Mouse (Mus musculus) lung, embryonic 16.5 days (tissue): ENCODE measurements at regions not wholly inside any gene's neighbourhood (a gene's known extent, or its start where the extent isn't known, plus 50 kb on each side); places are given as distances from the start of the nearest gene placed in this dataset.

Experiments used
- ATAC-seq: fragments of 200-750 bp; cut with Nextera tagmentation; 2 replicates; pipeline ENCODE4 v1.8.0; 2017; ENCODE audit warnings: low read depth, mild to moderate bottlenecking, moderate library complexity
- H3K27ac ChIP-seq: fragments of 300-500 bp; sonication (generic); 2 replicates; pipeline ENCODE4 v1.5.1; 2014; ENCODE audit warnings: mild to moderate bottlenecking, control low read depth, low read length
- H3K27me3 ChIP-seq: fragments of 300-500 bp; sonication (generic); 2 replicates; pipeline ENCODE4 v1.6.1; 2014; ENCODE audit warnings: low read depth, low read length, mixed read lengths; ENCODE audit not compliant: control insufficient read depth, insufficient read depth
- H3K36me3 ChIP-seq: fragments of 300-500 bp; sonication (generic); 2 replicates; pipeline ENCODE4 v1.6.1; 2014; ENCODE audit warnings: low read length; ENCODE audit not compliant: control insufficient read depth, insufficient read depth
- H3K4me1 ChIP-seq: fragments of 300-500 bp; sonication (generic); replicated peaks from 2 replicates; pipeline ENCODE4 v1.6.1; 2014; ENCODE audit warnings: low read length, mixed read lengths; ENCODE audit not compliant: control insufficient read depth, insufficient read depth
- H3K4me2 ChIP-seq: fragments of 300-500 bp; sonication (generic); 2 replicates; pipeline ENCODE4 v1.6.1; 2014; ENCODE audit warnings: low read depth, low read length, control low read depth
- H3K4me3 ChIP-seq: fragments of 300-500 bp; sonication (generic); 2 replicates; pipeline ENCODE4 v1.5.1; 2014; ENCODE audit warnings: mild to moderate bottlenecking, low read length, control low read depth
- H3K9ac ChIP-seq: fragments of 300-500 bp; sonication (generic); 2 replicates; pipeline ENCODE4 v1.6.1; 2014; ENCODE audit warnings: low read length, control low read depth
- H3K9me3 ChIP-seq: fragments of 300-500 bp; sonication (generic); 2 replicates; pipeline ENCODE4 v1.6.1; 2016; ENCODE audit warnings: low read length; ENCODE audit not compliant: control insufficient read depth
- WGBS: fragments of 180-500 bp; shearing (Covaris S2); extraction: QIAGEN DNeasy Blood & Tissue Kit; methylation state at CpG from one replicate; pipeline ENCODE4 v1.1.7; 2014; 5-methylcytosine and 5-hydroxymethylcytosine counted together

- no peak overlapping the region for H3K9ac ChIP-seq
- ATAC-seq = no peak
- no peaks in the 10 kb centered on the region for H3K36me3 ChIP-seq
- H3K9me3 ChIP-seq = no peaks in the 10 kb centered on the region
- no peak overlapping the region for H3K4me2 ChIP-seq
- H3K4me3 ChIP-seq = no peak overlapping the region
- H3K27me3 ChIP-seq = no peaks in the 10 kb centered on the region
- H3K4me1 ChIP-seq = peaks cover 23% of the 10 kb centered on the region
- no peak overlapping the region for H3K27ac ChIP-seq
- 57% methylated on average over 11 of the region's 11 CpGs for WGBS
These were observed 253.9 kb downstream of the Bcl11b start for GRCm38 (mm10) chr12:107749381-107750085.

DNA sequence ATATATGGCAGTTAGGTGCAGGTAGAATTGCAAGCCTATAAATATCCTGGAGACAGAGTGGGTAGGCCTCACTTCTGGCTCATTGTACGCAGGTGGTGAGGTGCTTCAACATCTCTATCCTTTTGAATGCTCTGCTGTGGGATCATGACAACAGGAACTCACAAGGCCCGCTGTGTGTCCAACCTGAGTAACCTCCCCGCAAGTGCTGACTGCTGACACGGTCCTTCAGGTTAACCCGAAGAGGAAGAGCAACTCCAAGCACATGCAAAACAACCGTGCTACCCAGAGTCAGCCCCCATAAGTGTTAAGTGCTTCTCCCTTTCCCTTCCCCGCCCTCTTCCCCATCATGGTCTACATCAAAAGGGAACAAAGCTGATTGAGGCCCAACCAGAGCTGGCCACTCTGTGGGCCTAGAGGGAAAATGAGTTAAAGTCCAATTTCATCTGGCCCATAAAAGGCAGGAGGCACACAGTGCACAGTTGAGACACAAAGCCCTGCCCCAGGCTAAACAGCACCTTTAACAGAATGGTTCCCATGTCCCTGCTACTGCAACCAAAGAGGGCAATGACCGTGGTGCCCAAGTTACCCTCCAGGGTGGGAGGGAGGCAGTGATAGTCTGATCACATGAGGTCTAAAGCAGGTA, 253.0 kb downstream of the Bcl11b start:
- peaks cover 24% of the 10 kb centered on the region for H3K4me1 ChIP-seq
- WGBS = 80% methylated on average over 8 of the region's 8 CpGs

GRCm38 (mm10) chr12:107752126-107752525, 251.3 kb downstream of the Bcl11b start:
- H3K27me3 ChIP-seq = no peaks in the 10 kb centered on the region
- no peak overlapping the region for H3K4me2 ChIP-seq
- no peaks in the 10 kb centered on the region for H3K9me3 ChIP-seq
- 60% methylated on average over 7 of the region's 7 CpGs for WGBS
- peaks cover 33% of the 10 kb centered on the region for H3K4me1 ChIP-seq
- no peak overlapping the region for H3K4me3 ChIP-seq
- H3K36me3 ChIP-seq = no peaks in the 10 kb centered on the region
- H3K27ac ChIP-seq = no peak overlapping the region
- ATAC-seq = no peak
- H3K9ac ChIP-seq = no peak overlapping the region

More for the DNA sequence above, 253.0 kb downstream of the Bcl11b start:
- Histone ChIP-seq H3K27ac (no peak overlapping the region), H3K9me3 (no peaks in the 10 kb centered on the region), H3K4me2 (no peak overlapping the region), H3K9ac (no peak overlapping the region), H3K36me3 (no peaks in the 10 kb centered on the region), H3K27me3 (no peaks in the 10 kb centered on the region), H3K4me3 (no peak overlapping the region)
- no peak for ATAC-seq

GRCm38 (mm10) chr12:107752587-107752986, 250.8 kb downstream of the Bcl11b start:
- no peak overlapping the region for H3K27ac ChIP-seq
- no peaks in the 10 kb centered on the region for H3K9me3 ChIP-seq
- H3K4me3 ChIP-seq = no peak overlapping the region
- ATAC-seq = no peak
- H3K4me2 ChIP-seq = no peak overlapping the region
- no peaks in the 10 kb centered on the region for H3K36me3 ChIP-seq
- no peaks in the 10 kb centered on the region for H3K27me3 ChIP-seq
- no peak overlapping the region for H3K9ac ChIP-seq
- WGBS = 19% methylated on average over 8 of the region's 8 CpGs
- peaks cover 36% of the 10 kb centered on the region for H3K4me1 ChIP-seq

DNA sequence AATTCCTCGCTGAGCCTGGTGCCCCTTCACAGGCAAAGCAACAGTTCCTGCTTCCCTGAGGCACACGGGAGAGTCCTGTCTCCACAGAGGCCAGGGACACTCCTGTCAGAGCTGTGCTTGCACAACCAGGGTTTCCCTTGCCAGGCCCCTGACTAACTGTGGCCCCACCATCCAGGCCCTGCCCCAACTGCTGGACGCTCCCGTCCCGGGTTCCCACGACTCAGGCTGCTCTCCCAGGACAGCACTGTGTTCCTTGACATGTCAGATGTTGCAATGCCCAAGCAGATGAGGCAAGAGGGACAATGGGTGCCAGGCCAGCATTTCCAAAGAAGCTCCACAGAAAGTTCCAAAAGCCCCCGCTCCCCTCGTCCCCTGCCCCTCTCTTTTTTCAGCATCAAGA, 250.4 kb downstream of the Bcl11b start:
- H3K4me2 ChIP-seq = no peak overlapping the region
- H3K36me3 ChIP-seq = no peaks in the 10 kb centered on the region
- peaks cover 40% of the 10 kb centered on the region for H3K4me1 ChIP-seq
- no peak overlapping the region for H3K27ac ChIP-seq
- no peak for ATAC-seq
- 38% methylated on average over 8 of the region's 8 CpGs for WGBS
- no peak overlapping the region for H3K4me3 ChIP-seq
- H3K27me3 ChIP-seq = no peaks in the 10 kb centered on the region
- no peaks in the 10 kb centered on the region for H3K9me3 ChIP-seq
- H3K9ac ChIP-seq = 0 out of 2 replicates have a peak overlapping the region, but pooled peaks have one; percentile 20

- WGBS = 50% methylated on average over 6 of the region's 6 CpGs
- Histone ChIP-seq H3K27me3 (no peaks in the 10 kb centered on the region), H3K4me3 (no peak overlapping the region), H3K36me3 (no peaks in the 10 kb centered on the region), H3K4me1 (peaks cover 42% of the 10 kb centered on the region), H3K9me3 (no peaks in the 10 kb centered on the region), H3K4me2 (no peak overlapping the region), H3K27ac (peak overlapping the region; percentile 36; the same call in 1 of the 2 replicates), H3K9ac (no peak overlapping the region)
- ATAC-seq = no peak
These were observed 249.9 kb downstream of the Bcl11b start for GRCm38 (mm10) chr12:107753536-107753935.

DNA sequence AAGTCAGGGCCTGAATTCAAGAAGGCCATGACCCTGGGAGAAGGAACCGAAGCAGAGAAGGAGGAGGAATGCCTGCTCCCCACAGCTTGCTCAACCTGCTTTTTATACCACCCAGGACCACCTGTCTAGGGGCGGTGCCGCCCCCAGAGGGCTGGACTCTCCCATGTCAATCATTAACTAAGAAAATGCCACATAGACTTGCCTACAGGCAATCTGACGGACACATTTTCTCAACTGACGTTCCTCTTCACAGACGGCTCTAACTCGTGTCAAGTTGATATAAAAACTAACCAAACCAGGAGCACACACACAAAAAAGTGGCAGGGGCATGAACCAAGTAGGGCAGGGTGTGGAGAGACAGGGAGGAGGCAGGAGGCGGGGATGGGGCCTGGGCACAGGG, 248.5 kb downstream of the Bcl11b start:
- ATAC-seq = no peak
- peak overlapping the region; percentile 24; the same call in 1 of the 2 replicates for H3K9ac ChIP-seq
- WGBS = 66% methylated on average over 8 of the region's 8 CpGs
- H3K4me2 ChIP-seq = no peak overlapping the region
- no peaks in the 10 kb centered on the region for H3K27me3 ChIP-seq
- H3K4me1 ChIP-seq = peaks cover 45% of the 10 kb centered on the region
- H3K9me3 ChIP-seq = no peaks in the 10 kb centered on the region
- H3K36me3 ChIP-seq = no peaks in the 10 kb centered on the region
- no peak overlapping the region for H3K27ac ChIP-seq
- H3K4me3 ChIP-seq = no peak overlapping the region

DNA sequence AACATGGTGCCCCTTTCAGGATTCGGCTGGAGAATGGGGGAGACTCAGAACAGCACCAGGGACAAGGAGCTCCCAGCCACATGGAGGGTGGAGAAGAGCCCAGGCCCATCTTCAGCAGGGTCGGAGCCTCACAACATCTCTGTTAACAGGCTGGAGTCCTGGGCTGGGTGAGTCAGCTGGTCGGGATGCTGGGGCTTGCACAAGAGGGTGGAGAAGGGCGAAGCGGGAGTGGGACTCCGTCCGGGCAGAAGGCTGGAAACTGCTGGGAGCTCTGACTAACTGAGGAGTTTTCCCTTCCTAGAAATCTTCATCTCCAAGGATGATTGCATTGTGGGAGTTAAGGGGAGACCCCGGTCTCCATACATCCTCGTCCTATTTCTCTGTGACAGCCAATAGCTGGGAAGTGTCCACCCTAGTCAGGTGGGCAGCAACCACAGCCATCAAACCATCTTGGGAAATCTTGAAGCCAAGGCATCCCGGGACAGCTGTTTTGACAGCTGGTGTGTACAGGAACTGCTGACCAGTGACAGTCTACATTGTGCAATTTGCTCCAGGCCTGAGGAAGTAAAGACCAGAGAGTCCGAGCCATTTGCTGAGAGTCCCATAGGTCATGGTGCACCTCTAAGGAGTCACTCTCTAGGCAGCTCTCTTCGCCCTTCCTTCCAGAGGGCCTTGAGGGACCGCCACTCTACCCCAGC, 247.4 kb downstream of the Bcl11b start:
- no peak overlapping the region for H3K27ac ChIP-seq
- WGBS = 79% methylated on average over 13 of the region's 13 CpGs
- H3K4me1 ChIP-seq = peaks cover 45% of the 10 kb centered on the region
- no peaks in the 10 kb centered on the region for H3K36me3 ChIP-seq
- H3K9me3 ChIP-seq = no peaks in the 10 kb centered on the region
- no peak for ATAC-seq
- no peak overlapping the region for H3K4me2 ChIP-seq
- H3K9ac ChIP-seq = no peak overlapping the region
- no peaks in the 10 kb centered on the region for H3K27me3 ChIP-seq
- no peak overlapping the region for H3K4me3 ChIP-seq

GRCm38 (mm10) chr12:107757184-107757583, 246.2 kb downstream of the Bcl11b start:
- peaks cover 45% of the 10 kb centered on the region for H3K4me1 ChIP-seq
- H3K4me3 ChIP-seq = no peak overlapping the region
- H3K9me3 ChIP-seq = no peaks in the 10 kb centered on the region
- H3K9ac ChIP-seq = 0 out of 2 replicates have a peak overlapping the region, but pooled peaks have one; percentile 23
- no peak overlapping the region for H3K27ac ChIP-seq
- WGBS = 29% methylated on average over 10 of the region's 10 CpGs
- no peak overlapping the region for H3K4me2 ChIP-seq
- ATAC-seq = no peak
- no peaks in the 10 kb centered on the region for H3K36me3 ChIP-seq
- no peaks in the 10 kb centered on the region for H3K27me3 ChIP-seq
